Mouse (Mus musculus) MEL (cell line): Measurements from ENCODE around the gene Fam166a. TPM values are rescaled to one million over a fixed set of nuclear protein-coding genes. Genes with fewer than 3 reads are reported as not detected.

Source experiments
- DNase-seq: peaks from one replicate; pipeline ENCODE4 v3.0.0; 2011; ENCODE audit warnings: low read depth, low spot score
- H3K27ac ChIP-seq: 2 replicates; pipeline ENCODE4 v1.5.1; 2012; ENCODE audit warnings: low read depth, mild to moderate bottlenecking, control low read depth, low read length, moderate library complexity; ENCODE audit not compliant: control insufficient read depth
- H3K27me3 ChIP-seq, 2 experiments: fragments of 150-350 bp in 1 of 2; sonication (generic) in 1 of 2; 2 replicates each; pipeline ENCODE4 v1.6.1; 2012; ENCODE audit warnings: low read length in 2 of 2, mild to moderate bottlenecking in 2 of 2, improper control_type of control experiment in 1 of 2, moderate library complexity in 1 of 2; ENCODE audit not compliant: insufficient read depth in 2 of 2, control insufficient read depth in 1 of 2
- H3K36me3 ChIP-seq, 2 experiments: 2 replicates each; pipeline ENCODE4 v1.6.1; 2012 to 2014; ENCODE audit warnings: low read length in 2 of 2, improper control_type of control experiment in 1 of 2, inconsistent platforms in 1 of 2, mild to moderate bottlenecking in 1 of 2; ENCODE audit not compliant: insufficient read depth in 2 of 2, control insufficient read depth in 1 of 2
- H3K4me1 ChIP-seq, 2 experiments: fragments of 150-350 bp in 1 of 2; sonication (generic) in 1 of 2; 2 replicates each; pipeline ENCODE4 v1.6.1; 2012; ENCODE audit warnings: low read length in 2 of 2, improper control_type of control experiment in 1 of 2, mild to moderate bottlenecking in 1 of 2; ENCODE audit not compliant: insufficient read depth in 2 of 2, control insufficient read depth in 1 of 2
- H3K4me3 ChIP-seq, 2 experiments: fragments of 150-350 bp in 1 of 2; sonication (generic) in 1 of 2; 2 replicates each; pipeline ENCODE4 v1.5.1; 2012; ENCODE audit warnings: low read depth in 2 of 2, low read length in 2 of 2, mild to moderate bottlenecking in 2 of 2, moderate library complexity in 2 of 2, control low read depth in 1 of 2, improper control_type of control experiment in 1 of 2; ENCODE audit not compliant: control insufficient read depth in 1 of 2, insufficient read depth in 1 of 2
- H3K79me2 ChIP-seq: 2 replicates; pipeline ENCODE4 v1.6.1; 2012; ENCODE audit warnings: mild to moderate bottlenecking, low read length, moderate library complexity; ENCODE audit not compliant: control insufficient read depth, poor library complexity, insufficient read depth
- H3K9ac ChIP-seq: 2 replicates; pipeline ENCODE4 v1.6.1; 2012; ENCODE audit warnings: low read depth, mild to moderate bottlenecking, control low read depth, low read length, moderate library complexity; ENCODE audit not compliant: control insufficient read depth, poor library complexity, severe bottlenecking
- H3K9me3 ChIP-seq: fragments of 150-350 bp; sonication (generic); replicated peaks from 2 replicates; pipeline ENCODE4 v1.6.1; 2012; ENCODE audit warnings: mild to moderate bottlenecking, low read length, improper control_type of control experiment, moderate library complexity; ENCODE audit not compliant: insufficient read depth
- BHLHE40 ChIP-seq: IDR thresholded peaks from 2 replicates; pipeline ENCODE4 v1.6.1; 2012; ENCODE audit warnings: low read depth, mild to moderate bottlenecking, inconsistent platforms, low read length, improper control_type of control experiment, borderline replicate concordance
- CHD1 ChIP-seq: IDR thresholded peaks from 2 replicates; pipeline ENCODE4 v1.6.1; 2012; ENCODE audit warnings: low read depth, mild to moderate bottlenecking, inconsistent platforms, low read length, improper control_type of control experiment
- E2F4 ChIP-seq: IDR thresholded peaks from 2 replicates; pipeline ENCODE4 v1.6.1; 2011; ENCODE audit warnings: low read depth, low read length, improper control_type of control experiment, borderline replicate concordance
- ETS1 ChIP-seq: IDR thresholded peaks from 2 replicates; pipeline ENCODE4 v1.6.1; 2012; ENCODE audit warnings: low read depth, mild to moderate bottlenecking, inconsistent platforms, low read length, improper control_type of control experiment, moderate library complexity
- GATA1 ChIP-seq: IDR thresholded peaks from 2 replicates; pipeline ENCODE4 v1.6.1; 2011; ENCODE audit warnings: low read depth, low read length, improper control_type of control experiment
- HCFC1 ChIP-seq: IDR thresholded peaks from 2 replicates; pipeline ENCODE4 v1.6.1; 2012; ENCODE audit warnings: low read depth, mild to moderate bottlenecking, inconsistent platforms, low read length, improper control_type of control experiment, moderate library complexity
- JUND ChIP-seq: IDR thresholded peaks from 2 replicates; pipeline ENCODE4 v1.6.1; 2011; ENCODE audit warnings: low read depth, mild to moderate bottlenecking, improper control_type of control experiment, low read length
- KAT2A ChIP-seq: conservative IDR thresholded peaks from 2 replicates; pipeline ENCODE4 v1.6.1; 2012; ENCODE audit warnings: low read depth, low read length, improper control_type of control experiment, inconsistent platforms
- MAFK ChIP-seq: IDR thresholded peaks from 2 replicates; pipeline ENCODE4 v1.6.1; 2011; ENCODE audit warnings: low read depth, mild to moderate bottlenecking, low read length, improper control_type of control experiment, borderline replicate concordance
- MAX ChIP-seq: IDR thresholded peaks from 2 replicates; pipeline ENCODE4 v1.6.1; 2011; ENCODE audit warnings: low read length, improper control_type of control experiment
- MAZ ChIP-seq: IDR thresholded peaks from 2 replicates; pipeline ENCODE4 v1.6.1; 2012; ENCODE audit warnings: low read depth, mild to moderate bottlenecking, inconsistent platforms, low read length, improper control_type of control experiment
- MXI1 ChIP-seq: IDR thresholded peaks from 2 replicates; pipeline ENCODE4 v1.6.1; 2011; ENCODE audit warnings: mild to moderate bottlenecking, low read depth, low read length, improper control_type of control experiment
- MYB ChIP-seq: IDR thresholded peaks from 2 replicates; pipeline ENCODE4 v1.6.1; 2011; ENCODE audit warnings: mild to moderate bottlenecking, low read depth, low read length, improper control_type of control experiment
- NELFE ChIP-seq: IDR thresholded peaks from 2 replicates; pipeline ENCODE4 v1.6.1; 2011; ENCODE audit warnings: low read depth, low read length, improper control_type of control experiment
- NRF1 ChIP-seq: IDR thresholded peaks from 2 replicates; pipeline ENCODE4 v1.6.1; 2014; ENCODE audit warnings: low read depth, mild to moderate bottlenecking, inconsistent platforms, low read length, improper control_type of control experiment, moderate library complexity; ENCODE audit not compliant: poor library complexity, insufficient read depth, severe bottlenecking
- RAD21 ChIP-seq: IDR thresholded peaks from 2 replicates; pipeline ENCODE4 v1.6.1; 2011; ENCODE audit warnings: mild to moderate bottlenecking, low read depth, low read length, improper control_type of control experiment
- RCOR1 ChIP-seq: IDR thresholded peaks from 2 replicates; pipeline ENCODE4 v1.6.1; 2012; ENCODE audit warnings: low read depth, mild to moderate bottlenecking, inconsistent platforms, low read length, improper control_type of control experiment
- TAL1 ChIP-seq: IDR thresholded peaks from 2 replicates; pipeline ENCODE4 v1.6.1; 2012; ENCODE audit warnings: mild to moderate bottlenecking, inconsistent platforms, low read length, moderate library complexity, mixed read lengths
- TBP ChIP-seq: IDR thresholded peaks from 2 replicates; pipeline ENCODE4 v1.8.0; 2011; ENCODE audit warnings: low read depth, low read length, improper control_type of control experiment
- TCF12 ChIP-seq: IDR thresholded peaks from 2 replicates; pipeline ENCODE4 v1.6.1; 2014; ENCODE audit warnings: low read depth, mild to moderate bottlenecking, inconsistent platforms, low read length, improper control_type of control experiment, moderate library complexity
- USF2 ChIP-seq, 2 experiments: IDR thresholded peaks; 2 replicates each; pipeline ENCODE4 v1.6.1; 2011 to 2012; ENCODE audit warnings: improper control_type of control experiment in 2 of 2, low read length in 2 of 2, borderline replicate concordance in 1 of 2, inconsistent platforms in 1 of 2, low read depth in 1 of 2, mild to moderate bottlenecking in 1 of 2; ENCODE audit not compliant: insufficient read depth in 1 of 2
- ZC3H11A ChIP-seq: IDR thresholded peaks from 2 replicates; pipeline ENCODE4 v1.6.1; 2012; ENCODE audit warnings: low read depth, mild to moderate bottlenecking, inconsistent platforms, low read length, improper control_type of control experiment
- ZKSCAN1 ChIP-seq: IDR thresholded peaks from 2 replicates; pipeline ENCODE4 v1.6.1; 2012; ENCODE audit warnings: low read depth, mild to moderate bottlenecking, inconsistent platforms, low read length, improper control_type of control experiment, moderate library complexity
- ZMIZ1 ChIP-seq: IDR thresholded peaks from 2 replicates; pipeline ENCODE4 v1.6.1; 2012; ENCODE audit warnings: low read depth, mild to moderate bottlenecking, inconsistent platforms, low read length, improper control_type of control experiment, moderate library complexity
- polyA plus RNA-seq, 2 experiments: library from polyadenylated mRNA; stranded (reverse) in 1 of 2; unstranded in 1 of 2; fragments of >175 nt in 1 of 2; fragments of >200 nt in 1 of 2; gene quantifications; 2 replicates each; pipeline versions ENCODE4 v1.2.1 to v1.2.4; 2012; ENCODE audit warnings: low replicate concordance in 2 of 2, low read depth in 1 of 2; ENCODE audit not compliant: insufficient read length in 2 of 2, insufficient read depth in 1 of 2, missing spikeins in 1 of 2
- total RNA-seq: library from RNA; depleted of rRNA; stranded (reverse); fragments of 300-350 nt; gene quantifications from 2 replicates; pipeline ENCODE4 v1.2.3, GENCODE M21; 2012

Fam166a gene
- total and polyA plus RNA-seq, 3 experiments, result 1.1 to 15.6 TPM; not detected in 1

GRCm38 (mm10) chr2:25224766-25225752 lies 6.5 kb downstream of the Fam166a start (continued):
- peak; percentile 53; the same call in 1 of the 2 replicates for TF ChIP-seq ZMIZ1
- TF ChIP-seq ZC3H11A, result no peak
- no peak for TF ChIP-seq RAD21
- no peak for TF ChIP-seq ZKSCAN1
- no peak; the same call in 1 of the 2 replicates for TF ChIP-seq KAT2A
- peak; percentile 74 for TF ChIP-seq MXI1
- TF ChIP-seq TCF12, result peak; percentile 12; the same call in 1 of the 2 replicates
- no peak for TF ChIP-seq BHLHE40
- TF ChIP-seq TBP, result no peak
- no peak for TF ChIP-seq USF2 (IDR thresholded peaks at IDR 0.05; ENCODE audit: borderline replicate concordance in 1 of 2, insufficient read depth in 1 of 2, low read depth in 1 of 2, low read length in 2 of 2)

- H3K9me3 ChIP-seq, result no peaks in the 10 kb centered on the region
- peak overlapping the region; percentile 58 to 93 for H3K4me3 ChIP-seq
- no peaks in the 10 kb centered on the region for H3K27me3 ChIP-seq
- DNase-seq, result no peak
- peaks cover 6 to 18% of the 10 kb centered on the region in 2 experiments; a peak in 3 of 4 replicates for H3K4me1 ChIP-seq
- peaks cover 6 to 8% of the 10 kb centered on the region in 2 experiments for H3K36me3 ChIP-seq
- H3K27ac ChIP-seq, result peak overlapping the region; percentile 100
- TF ChIP-seq MYB, result no peak
- no peak for TF ChIP-seq TCF12
- no peak for TF ChIP-seq TBP
- TF ChIP-seq KAT2A, result no peak
- no peak for TF ChIP-seq NRF1
- TF ChIP-seq MXI1, result no peak
- TF ChIP-seq ZMIZ1, result no peak
- no peak for TF ChIP-seq HCFC1
- no peak for TF ChIP-seq NELFE
- TF ChIP-seq CHD1, result no peak
- TF ChIP-seq ETS1, result no peak
- no peak for TF ChIP-seq E2F4
- no peak for TF ChIP-seq TAL1
- TF ChIP-seq RCOR1, result no peak
- no peak for TF ChIP-seq ZKSCAN1
- no peak for TF ChIP-seq MAFK
- no peak for TF ChIP-seq GATA1
- TF ChIP-seq MAZ, result no peak
- TF ChIP-seq JUND, result no peak
- no peak for TF ChIP-seq MAX
- peak overlapping the region; percentile 99 for H3K9ac ChIP-seq
- H3K79me2 ChIP-seq, result peaks cover 17% of the 10 kb centered on the region
These were observed 7.3 kb downstream of the Fam166a start for GRCm38 (mm10) chr2:25225811-25226379.
